22 mouse cellular contexts compared by ENCODE assay signal in genomic region chr10:21151320-21151719, GRCm38 (mm10). TPM values are rescaled to one million over a fixed set of nuclear protein-coding genes. Genes with fewer than 3 reads are reported as not detected.
A peak's percentile ranks its signal among the peaks of the same experiment; 100 is the strongest.
DNase-seq lines count a peak whose midpoint lies in the region; ATAC-seq and TF ChIP-seq lines count a peak whose summit lies in the region.
"Had no signal": no experiment of that assay in that cellular context is flagged by ENCODE, and none has a peak within 500 bp of the region (broad histone marks: within the 10 kb centered on the region; RNA-seq: fewer than 3 reads in every experiment).

No protein-coding gene starts in this region.

- H3K36me3 ChIP-seq in spleen, adult 2 months (ENCODE audit: control insufficient read depth, insufficient read depth, low read length) = peaks cover 3% of the 10 kb centered on the region
- H3K36me3 ChIP-seq in CH12.LX (replicated peaks in 1 of 2; ENCODE audit: control insufficient read depth in 1 of 2, insufficient read depth in 1 of 2, low read length in 1 of 2) = peaks cover 42 to 79% of the 10 kb centered on the region in 2 experiments
- no peaks in the 10 kb centered on the region for H3K36me3 ChIP-seq in splenic B cell, adult 2 months (ENCODE audit: control insufficient read depth, insufficient read depth, low read length, poor library complexity, severe bottlenecking)
- H3K36me3 ChIP-seq in kidney, embryonic 16.5 days (ENCODE audit: insufficient read depth, low read length) = 0 out of 2 replicates have a peak, but pooled peaks cover 8% of the 10 kb centered on the region
- H3K36me3 ChIP-seq: hindbrain, embryonic 13.5 days; intestine, embryonic 15.5 days had no signal

- dilution Hi-C loops in CH12.LX (cut with MboI; ENCODE audit: extremely low pct_ligation_motif_present, extremely low pct_unique_long_range_greater_than_20kb, low sequenced_read_pairs) = no loop called here

- no peak overlapping the region for H3K4me3 ChIP-seq in spleen, adult 2 months (ENCODE audit: extremely low read depth, insufficient read depth, insufficient read length)
- no peak overlapping the region for H3K4me3 ChIP-seq in CH12.LX (replicated peaks in 1 of 3; ENCODE audit: low read depth in 2 of 3, low read length in 2 of 3, poor library complexity in 1 of 3)
- H3K4me3 ChIP-seq in kidney, embryonic 16.5 days (ENCODE audit: low read length) = no peak overlapping the region
- H3K4me3 ChIP-seq: forebrain, embryonic 10.5 days; forebrain, embryonic 13.5 days; gastrocnemius, adult 2 months; hindbrain, embryonic 13.5 days; intestine, embryonic 15.5 days had no signal

- H3K9me3 ChIP-seq in CH12.LX (replicated peaks; ENCODE audit: low read length) = peaks cover 2% of the 10 kb centered on the region
- H3K9me3 ChIP-seq in kidney, embryonic 16.5 days (ENCODE audit: low read length) = no peaks in the 10 kb centered on the region
- H3K9me3 ChIP-seq: forebrain, embryonic 10.5 days; forebrain, embryonic 13.5 days; hindbrain, embryonic 13.5 days; intestine, embryonic 15.5 days had no signal

- TF ChIP-seq RAD21 in CH12.LX (IDR thresholded peaks at IDR 0.05; ENCODE audit: low read depth, low read length) = no peak

- H3K27ac ChIP-seq in spleen, adult 2 months (ENCODE audit: insufficient read depth, low read length) = 0 out of 2 replicates have a peak overlapping the region, but pooled peaks have one; percentile 28
- H3K27ac ChIP-seq in CH12.LX (ENCODE audit: insufficient read depth, low read depth) = no peak overlapping the region
- H3K27ac ChIP-seq in kidney, embryonic 16.5 days (ENCODE audit: low read length) = no peak overlapping the region
- H3K27ac ChIP-seq: forebrain, embryonic 10.5 days; forebrain, embryonic 13.5 days; gastrocnemius, adult 2 months; hindbrain, embryonic 13.5 days; intestine, embryonic 15.5 days had no signal

- DNase-seq in spleen, adult 2 months (ENCODE audit: low read depth in 1 of 2, low spot score in 2 of 2) = no peak
- no peak for DNase-seq in spleen, postnatal 10 days (ENCODE audit: low spot score in 2 of 2)
- no peak for DNase-seq in CH12.LX (ENCODE audit: extremely low read depth)
- DNase-seq in splenic B cell, adult 2 months (ENCODE audit: low read depth, low spot score) = peak; percentile 37
- no peak for DNase-seq in frontal cortex, postnatal 10 days (ENCODE audit: low spot score in 2 of 2)
- DNase-seq: adrenal gland, postnatal 10 days; adrenal gland, postnatal 36 days; cerebellum, adult 18-20 months; cerebellum, adult 9-10 months; cerebellum, postnatal 14 days; gastrocnemius, adult 2 months; gastrocnemius, postnatal 14 days had no signal

- H3K9ac ChIP-seq in CH12.LX (ENCODE audit: insufficient read depth, low read depth) = no peak overlapping the region
- no peak overlapping the region for H3K9ac ChIP-seq in kidney, embryonic 16.5 days (replicated peaks; ENCODE audit: low read length)
- H3K9ac ChIP-seq: forebrain, embryonic 13.5 days; hindbrain, embryonic 13.5 days; intestine, embryonic 15.5 days had no signal

- H3K4me1 ChIP-seq in spleen, adult 2 months (ENCODE audit: control insufficient read depth, insufficient read depth, insufficient read length) = peaks cover 15% of the 10 kb centered on the region
- H3K4me1 ChIP-seq in CH12.LX (ENCODE audit: control insufficient read depth in 1 of 2, insufficient read depth in 2 of 2) = peaks cover 15 to 85% of the 10 kb centered on the region in 2 experiments
- no peaks in the 10 kb centered on the region for H3K4me1 ChIP-seq in kidney, embryonic 16.5 days (ENCODE audit: insufficient read depth, low read length)
- H3K4me1 ChIP-seq: forebrain, embryonic 10.5 days; forebrain, embryonic 13.5 days; hindbrain, embryonic 13.5 days; intestine, embryonic 15.5 days had no signal

- H3K27me3 ChIP-seq in spleen, adult 2 months (ENCODE audit: control insufficient read depth, insufficient read depth, low read length) = no peaks in the 10 kb centered on the region
- no peaks in the 10 kb centered on the region for H3K27me3 ChIP-seq in CH12.LX (replicated peaks)
- H3K27me3 ChIP-seq in splenic B cell, adult 2 months (ENCODE audit: control insufficient read depth, insufficient read depth, low read length, poor library complexity, severe bottlenecking) = no peaks in the 10 kb centered on the region
- H3K27me3 ChIP-seq in kidney, embryonic 16.5 days (ENCODE audit: insufficient read depth, low read length) = no peaks in the 10 kb centered on the region
- H3K27me3 ChIP-seq: forebrain, embryonic 13.5 days; hindbrain, embryonic 13.5 days; intestine, embryonic 15.5 days; Patski had no signal

- no peak for TF ChIP-seq POLR2A in spleen, adult 2 months (IDR thresholded peaks at IDR 0.05; ENCODE audit: low read depth, low read length)
- TF ChIP-seq POLR2A in CH12.LX (IDR thresholded peaks at IDR 0.05; ENCODE audit: low read depth, low read length) = no peak

- H3K4me2 ChIP-seq in CH12.LX (ENCODE audit: insufficient read depth, low read depth, poor library complexity, severe bottlenecking) = no peak overlapping the region
- H3K4me2 ChIP-seq in kidney, embryonic 16.5 days (replicated peaks; ENCODE audit: low read depth, low read length) = no peak overlapping the region
- H3K4me2 ChIP-seq: forebrain, embryonic 13.5 days; heart, embryonic 11.5 days; hindbrain, embryonic 13.5 days; intestine, embryonic 15.5 days had no signal

- no peak for TF ChIP-seq CTCF in spleen, adult 2 months (IDR thresholded peaks at IDR 0.05; ENCODE audit: extremely low read depth, insufficient read depth, insufficient read length, insufficient replicate concordance)
- TF ChIP-seq CTCF in CH12.LX (conservative IDR thresholded peaks at IDR 0.05 in 1 of 2, IDR thresholded peaks at IDR 0.05 in 1 of 2; ENCODE audit: low read depth in 2 of 2, low read length in 2 of 2) = no peak

- no peak for ATAC-seq in kidney, embryonic 16.5 days (ENCODE audit: low FRiP score, low TSS enrichment)
- ATAC-seq: forebrain, embryonic 13.5 days; forebrain, embryonic 16.5 days; hindbrain, embryonic 16.5 days; intestine, embryonic 15.5 days; Patski had no signal

- TF ChIP-seq EP300 in CH12.LX (IDR thresholded peaks at IDR 0.05; ENCODE audit: low read length) = peak; percentile 26; the same call in 1 of the 2 replicates

- H3K79me2 ChIP-seq in CH12.LX (replicated peaks; ENCODE audit: control insufficient read depth, extremely low read depth, insufficient read depth, poor library complexity, severe bottlenecking) = 0 out of 2 replicates have a peak, but pooled peaks cover 3% of the 10 kb centered on the region

- in situ Hi-C loops in CH12.LX (cut with MboI; ENCODE audit: low pct_ligation_motif_present, low pct_unique_long_range_greater_than_20kb, low sequenced_read_pairs) = no loop called here

TF ChIP-seq in CH12.LX, 34 proteins besides CTCF, POLR2A, EP300 and RAD21:
- TF ChIP-seq MAX (IDR thresholded peaks at IDR 0.05; ENCODE audit: low read length) = no peak
- peak; percentile 51; the same call in 1 of the 2 replicates for TF ChIP-seq MYC (IDR thresholded peaks at IDR 0.05; ENCODE audit: low read depth, low read length)

RNA-seq across cellular contexts. Expression of gene Myb, which starts 9.5 kb away (rescaled TPM):
- polyA plus RNA-seq in spleen, adult 2 months (2012; rRNA removed) = 10.4 and 11.5 TPM in 2 replicates
- 11.1 and 16.5 TPM in 2 replicates for total RNA-seq in CH12.LX (2012; rRNA removed)
- 19.1 and 21.1 TPM in 2 replicates for total RNA-seq in CH12.LX (2014; rRNA removed)
- 18.5 and 24.0 TPM in 2 replicates for polyA plus RNA-seq in CH12.LX (2012; ENCODE audit: insufficient read length, low read depth)
- polyA plus RNA-seq in kidney, embryonic 16.5 days (2015; fragmentation: Nextera tagmentation; extraction: Ambion mirVana) = 4.0 and 5.7 TPM in 2 replicates
- total RNA-seq: adrenal gland, adult 18-20 months; gastrocnemius, adult 2 months had no signal
